Mouse (Mus musculus) heart, embryonic 12.5 days (tissue): ENCODE results near the gene Fgfr3. TPM values are rescaled to one million over a fixed set of nuclear protein-coding genes. Genes with fewer than 3 reads are reported as not detected.
A peak's percentile ranks its signal among the peaks of the same experiment; 100 is the strongest.

ENCODE experiments used
- ATAC-seq: fragments of 200-750 bp; cut with Nextera tagmentation; 2 replicates; pipeline ENCODE4 v1.8.0; 2017; ENCODE audit warnings: moderate TSS enrichment, moderate library complexity; ENCODE audit not compliant: insufficient number of reproducible peaks, low FRiP score
- H3K27ac ChIP-seq: fragments of 300-500 bp; sonication (generic); 2 replicates; pipeline ENCODE4 v1.5.1; 2016; ENCODE audit warnings: mild to moderate bottlenecking, moderate library complexity; ENCODE audit not compliant: poor library complexity, severe bottlenecking
- H3K27me3 ChIP-seq: fragments of 300-500 bp; sonication (generic); replicated peaks from 2 replicates; pipeline ENCODE4 v1.6.1; 2016; ENCODE audit warnings: mild to moderate bottlenecking, moderate library complexity
- H3K36me3 ChIP-seq: fragments of 300-500 bp; sonication (generic); 2 replicates; pipeline ENCODE4 v1.6.1; 2016; ENCODE audit warnings: mild to moderate bottlenecking, moderate library complexity
- H3K4me1 ChIP-seq: fragments of 300-500 bp; sonication (generic); replicated peaks from 2 replicates; pipeline ENCODE4 v1.6.1; 2016; ENCODE audit warnings: mild to moderate bottlenecking
- H3K4me2 ChIP-seq: fragments of 300-500 bp; sonication (generic); 2 replicates; pipeline ENCODE4 v1.6.1; 2016; ENCODE audit warnings: mild to moderate bottlenecking, moderate library complexity
- H3K4me3 ChIP-seq: fragments of 300-500 bp; sonication (generic); 2 replicates; pipeline ENCODE4 v1.5.1; 2016; ENCODE audit warnings: mild to moderate bottlenecking
- H3K9ac ChIP-seq: fragments of 300-500 bp; sonication (generic); 2 replicates; pipeline ENCODE4 v1.6.1; 2016; ENCODE audit warnings: mild to moderate bottlenecking, moderate library complexity
- H3K9me3 ChIP-seq: fragments of 300-500 bp; sonication (generic); replicated peaks from 2 replicates; pipeline ENCODE4 v1.6.1; 2016; ENCODE audit warnings: mild to moderate bottlenecking, moderate library complexity
- WGBS: fragments of 180-500 bp; shearing (Covaris S2); methylation state at CpG from one replicate; pipeline ENCODE4 v1.1.7; 2016; 5-methylcytosine and 5-hydroxymethylcytosine counted together
- polyA plus RNA-seq: library from polyadenylated mRNA; unstranded; fragments of >200 nt; fragmentation: Nextera tagmentation; extraction: Ambion mirVana; gene quantifications from 2 replicates; pipeline ENCODE4 v1.2.1, GENCODE M21; 2016

Gene Fgfr3
- polyA plus RNA-seq, 1 experiment from 2014 or later = 6.3 TPM

DNA sequence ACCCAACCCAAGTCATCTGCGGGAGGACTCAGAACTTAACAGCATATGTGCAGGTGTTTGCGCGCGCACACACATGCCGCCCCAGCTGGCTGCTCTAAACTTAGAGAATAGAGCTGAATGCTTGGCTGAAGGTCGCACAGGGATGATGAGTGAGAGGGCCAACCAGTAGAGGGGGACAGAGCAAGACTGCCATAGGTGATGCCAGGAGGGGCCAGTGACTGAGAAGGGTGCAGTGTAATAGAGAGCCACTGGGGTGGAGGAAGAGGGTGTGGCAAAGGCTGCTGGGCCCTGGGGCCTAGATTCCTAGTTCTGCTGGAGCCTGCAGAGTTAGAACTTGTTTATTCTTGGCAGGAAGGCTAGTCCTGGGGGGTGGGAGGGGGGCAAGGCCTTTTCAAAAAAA is 5.0 kb upstream of the Fgfr3 start:
- Histone ChIP-seq H3K9ac (no peak overlapping the region), H3K9me3 (no peaks in the 10 kb centered on the region), H3K4me3 (no peak overlapping the region), H3K27ac (no peak overlapping the region), H3K4me1 (peaks cover 26% of the 10 kb centered on the region), H3K36me3 (no peaks in the 10 kb centered on the region), H3K4me2 (no peak overlapping the region), H3K27me3 (no peaks in the 10 kb centered on the region)
- WGBS = 76% methylated on average over 6 of the region's 6 CpGs
- no peak for ATAC-seq

DNA sequence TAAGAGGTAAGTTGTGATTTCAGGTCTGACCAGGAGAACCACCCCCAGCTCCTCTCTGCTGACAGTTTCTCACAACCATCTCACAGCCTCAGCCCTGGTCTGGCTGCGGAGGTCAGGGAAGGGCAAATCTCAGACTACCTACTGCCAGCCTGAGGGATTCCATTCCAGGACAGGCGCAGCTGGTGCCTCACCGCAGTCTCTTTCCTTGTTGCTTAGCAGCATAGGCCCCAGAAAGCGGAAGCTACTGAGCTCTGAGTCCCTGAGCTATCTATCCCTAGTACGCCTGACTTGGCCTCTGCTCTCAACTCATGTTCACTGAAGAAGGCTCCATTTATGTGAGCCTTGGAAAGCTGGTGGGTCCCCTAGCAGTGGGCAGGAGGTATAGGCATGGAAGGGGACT is 3.0 kb upstream of the Fgfr3 start:
- H3K9ac ChIP-seq = no peak overlapping the region
- ATAC-seq = no peak

DNA sequence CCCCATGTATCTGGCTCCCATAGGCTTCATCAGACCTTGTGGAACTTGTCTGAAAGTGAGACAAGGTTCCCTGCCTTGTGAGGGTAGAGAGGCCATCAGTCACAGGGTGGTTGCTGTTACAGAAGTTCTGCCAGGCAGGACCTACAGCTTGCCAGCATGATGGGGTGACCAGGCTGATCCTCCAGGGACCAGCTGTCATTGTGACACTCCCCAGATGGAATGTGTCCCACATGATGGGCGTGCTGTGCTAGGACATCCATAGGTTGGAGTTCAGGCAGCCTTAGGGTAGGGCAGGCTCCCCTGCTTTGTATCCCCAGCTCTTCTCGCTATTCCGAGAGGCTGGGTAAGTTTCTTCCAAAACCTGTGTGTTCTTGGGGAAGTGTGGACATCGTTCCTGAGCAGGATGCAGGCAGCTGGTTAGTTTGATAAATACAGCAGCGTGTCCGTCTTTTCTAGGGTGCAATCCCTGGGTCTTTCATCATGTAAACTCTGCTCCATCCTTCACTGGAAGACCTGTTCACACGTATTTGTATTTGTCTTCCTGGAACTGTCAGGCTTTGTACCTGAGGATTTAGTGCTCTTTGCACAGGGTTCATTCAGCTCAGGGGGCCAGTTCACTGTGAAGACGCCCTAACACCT is 503 bp upstream of the Fgfr3 start:
- H3K4me1 ChIP-seq = peaks cover 43% of the 10 kb centered on the region
- no peak overlapping the region for H3K27ac ChIP-seq

More for the DNA sequence above, 3.0 kb upstream of the Fgfr3 start:
- 32% methylated on average over 5 of the region's 5 CpGs for WGBS
- Histone ChIP-seq H3K27ac (no peak overlapping the region), H3K4me1 (peaks cover 39% of the 10 kb centered on the region), H3K4me3 (no peak overlapping the region), H3K4me2 (no peak overlapping the region), H3K27me3 (peaks cover 7% of the 10 kb centered on the region), H3K9me3 (no peaks in the 10 kb centered on the region), H3K36me3 (no peaks in the 10 kb centered on the region)

DNA sequence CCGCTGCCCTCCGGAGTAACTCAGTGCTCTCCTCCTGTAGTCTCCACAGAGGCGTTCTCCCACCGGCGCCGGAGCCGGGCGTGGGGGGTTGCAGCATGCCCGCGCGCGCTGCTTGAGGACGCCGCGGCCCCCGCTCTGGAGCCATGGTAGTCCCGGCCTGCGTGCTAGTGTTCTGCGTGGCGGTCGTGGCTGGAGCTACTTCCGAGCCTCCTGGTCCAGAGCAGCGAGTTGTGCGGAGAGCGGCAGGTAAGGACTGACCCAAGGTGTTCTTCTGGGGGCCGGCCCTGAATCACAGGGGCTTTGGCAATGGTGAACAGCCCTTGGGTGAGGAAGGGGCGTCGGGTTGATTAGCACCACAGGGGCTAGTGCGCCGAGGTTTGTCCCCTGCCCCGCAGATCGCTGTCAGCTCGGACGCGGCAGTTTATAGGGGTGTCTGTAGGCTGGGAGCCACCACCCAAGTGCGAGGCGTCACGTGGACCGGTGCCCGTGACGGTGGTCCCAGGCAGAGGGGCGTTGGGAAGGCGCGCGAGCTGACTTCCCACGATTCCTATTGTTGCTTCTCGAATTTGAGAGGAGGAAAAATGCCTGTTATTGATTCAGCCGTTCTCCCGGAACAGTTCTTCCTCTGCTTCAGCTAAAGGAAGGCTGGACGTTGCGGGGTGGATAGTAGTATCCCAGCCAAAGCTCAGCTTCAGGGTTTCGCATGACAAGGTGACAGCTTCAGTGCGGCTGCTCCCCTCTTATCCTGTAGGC is 968 bp downstream of the Fgfr3 start:
- H3K27ac ChIP-seq = 0 out of 2 replicates have a peak overlapping the region, but pooled peaks have one; percentile 1
- under 1% methylated on average over 53 of the region's 53 CpGs for WGBS
- H3K27me3 ChIP-seq = peaks cover 26% of the 10 kb centered on the region
- peak overlapping the region; percentile 75 for H3K9ac ChIP-seq
- H3K4me3 ChIP-seq = peak overlapping the region; percentile 60
- H3K9me3 ChIP-seq = no peaks in the 10 kb centered on the region
- peak overlapping the region; percentile 88 for H3K4me2 ChIP-seq
- H3K36me3 ChIP-seq = no peaks in the 10 kb centered on the region
- ATAC-seq = no peak
- peaks cover 40% of the 10 kb centered on the region for H3K4me1 ChIP-seq

More for the DNA sequence above, 503 bp upstream of the Fgfr3 start:
- Histone ChIP-seq H3K9me3 (no peaks in the 10 kb centered on the region), H3K4me2 (peak overlapping the region; percentile 88), H3K9ac (peak overlapping the region; percentile 75; the same call in 1 of the 2 replicates), H3K36me3 (no peaks in the 10 kb centered on the region), H3K27me3 (peaks cover 26% of the 10 kb centered on the region), H3K4me3 (peak overlapping the region; percentile 60)
- ATAC-seq = no peak
- 4% methylated on average over 8 of the region's 8 CpGs for WGBS

DNA sequence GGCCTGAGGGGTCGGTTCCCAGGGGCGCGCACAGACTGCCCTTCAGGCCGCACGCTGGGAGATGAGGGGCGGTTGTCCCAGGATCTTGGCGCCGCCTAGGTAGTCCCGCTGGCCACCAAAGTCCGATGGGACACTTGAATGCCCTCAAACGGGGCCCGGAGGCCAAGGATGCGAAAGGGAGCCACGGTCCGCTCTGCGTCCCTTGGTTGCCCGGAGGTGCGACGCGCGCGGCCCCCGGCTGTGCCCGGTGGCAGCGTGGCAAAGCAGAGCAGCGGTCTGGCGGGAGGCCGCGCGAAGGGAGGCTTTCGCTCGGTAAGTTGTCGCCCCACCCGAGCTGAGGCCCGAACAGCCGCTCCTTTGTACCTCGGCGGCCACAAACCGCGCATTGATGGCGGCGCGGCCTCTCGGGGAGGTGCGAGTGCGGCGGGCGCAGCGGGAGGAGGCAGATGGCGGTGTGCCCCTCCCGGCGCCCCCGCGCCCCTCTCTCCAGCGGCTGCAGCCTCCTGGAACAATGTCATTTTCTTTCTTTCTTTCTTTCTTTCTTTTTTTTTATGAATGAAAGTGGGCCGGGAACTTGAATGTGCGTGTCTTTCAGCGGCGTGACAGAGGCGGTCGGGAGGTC is 1.7 kb downstream of the Fgfr3 start:
- H3K4me1 ChIP-seq = peaks cover 39% of the 10 kb centered on the region
- ATAC-seq = no peak

DNA sequence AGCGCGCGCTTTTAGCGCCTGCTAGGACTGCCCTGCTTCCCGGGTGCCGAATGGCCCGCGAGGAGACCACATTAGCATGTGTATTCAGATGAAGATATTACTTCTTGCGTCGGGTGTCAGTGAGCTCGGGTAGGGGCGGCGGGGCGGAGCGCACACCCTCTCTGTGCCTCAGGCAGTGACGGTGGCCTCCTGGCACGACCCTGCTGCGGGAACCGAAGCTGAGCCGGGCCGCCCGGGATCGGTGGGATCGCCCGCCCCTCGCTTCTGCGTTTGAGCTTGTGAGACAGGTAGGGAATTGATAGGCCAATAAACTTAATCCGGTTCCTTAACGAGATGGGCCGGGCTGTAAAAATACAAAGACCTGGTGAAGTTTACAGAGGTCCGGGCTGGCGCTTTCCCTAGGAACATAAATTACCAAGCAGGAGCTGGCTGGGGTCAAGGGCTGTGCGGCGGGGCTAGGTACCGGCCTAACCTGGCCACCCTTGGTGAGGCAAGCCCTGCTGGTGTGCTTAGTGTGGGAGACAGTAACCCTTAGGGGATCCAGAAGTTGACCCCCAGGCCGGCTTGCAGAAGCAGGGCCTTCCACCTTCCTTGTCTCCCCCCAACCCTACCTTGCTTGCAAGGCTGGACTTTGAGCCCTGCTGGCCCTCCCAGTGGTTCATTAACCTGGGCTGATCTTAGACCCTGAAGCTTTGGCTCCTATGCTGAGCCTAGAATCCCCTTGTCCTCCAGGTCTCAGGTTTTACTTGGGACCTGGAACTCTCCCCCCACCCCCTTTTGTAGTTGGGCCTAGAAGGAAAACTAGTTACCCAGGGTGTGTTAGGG is 2.4 kb downstream of the Fgfr3 start:
- Histone ChIP-seq H3K4me2 (peak overlapping the region; percentile 88), H3K4me3 (peak overlapping the region; percentile 60), H3K36me3 (peaks cover 5% of the 10 kb centered on the region; the same call in 1 of the 2 replicates), H3K27ac (no peak overlapping the region), H3K9me3 (no peaks in the 10 kb centered on the region), H3K9ac (peak overlapping the region; percentile 75), H3K4me1 (peaks cover 32% of the 10 kb centered on the region), H3K27me3 (peaks cover 26% of the 10 kb centered on the region)
- no peak for ATAC-seq
- WGBS = 11% methylated on average over 36 of the region's 36 CpGs

More for the DNA sequence above, 1.7 kb downstream of the Fgfr3 start:
- Histone ChIP-seq H3K27me3 (peaks cover 26% of the 10 kb centered on the region), H3K9ac (peak overlapping the region; percentile 75), H3K36me3 (peaks cover 5% of the 10 kb centered on the region; the same call in 1 of the 2 replicates), H3K4me3 (peak overlapping the region; percentile 60), H3K27ac (no peak overlapping the region), H3K4me2 (peak overlapping the region; percentile 88), H3K9me3 (no peaks in the 10 kb centered on the region)
- under 1% methylated on average over 61 of the region's 61 CpGs for WGBS

DNA sequence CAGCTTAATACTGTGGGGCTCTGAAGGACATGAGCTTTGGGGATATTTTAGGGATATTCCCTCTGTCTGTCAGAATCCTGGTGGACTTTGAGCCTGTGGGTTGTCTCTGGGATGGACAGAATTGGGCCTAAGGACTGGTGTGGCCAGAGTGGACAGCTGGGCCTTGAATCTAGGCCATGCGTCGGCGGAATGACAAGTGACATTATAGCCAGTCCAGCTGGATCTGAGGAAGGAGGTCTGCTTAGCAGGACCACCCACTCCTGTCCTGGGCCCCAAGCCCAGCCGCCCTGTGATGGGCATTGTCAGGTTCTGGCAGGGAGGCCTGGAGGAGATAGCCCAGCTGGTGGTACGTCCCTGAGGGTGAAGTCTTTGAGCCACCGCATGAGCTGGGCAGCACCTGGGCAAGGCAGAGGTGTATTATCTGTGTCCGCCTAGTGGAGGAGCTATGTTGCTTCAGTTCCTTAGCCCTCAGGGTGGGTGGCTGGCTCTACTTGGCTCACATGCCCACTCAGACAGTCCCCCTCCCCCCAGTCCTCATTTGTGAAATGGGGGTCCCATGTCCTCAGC is 4.7 kb downstream of the Fgfr3 start:
- Histone ChIP-seq H3K9me3 (no peaks in the 10 kb centered on the region), H3K4me2 (no peak overlapping the region), H3K9ac (no peak overlapping the region), H3K27ac (no peak overlapping the region), H3K4me1 (peaks cover 23% of the 10 kb centered on the region), H3K36me3 (peaks cover 5% of the 10 kb centered on the region), H3K27me3 (peaks cover 28% of the 10 kb centered on the region), H3K4me3 (no peak overlapping the region)
- ATAC-seq = no peak
- 86% methylated on average over 7 of the region's 7 CpGs for WGBS

DNA sequence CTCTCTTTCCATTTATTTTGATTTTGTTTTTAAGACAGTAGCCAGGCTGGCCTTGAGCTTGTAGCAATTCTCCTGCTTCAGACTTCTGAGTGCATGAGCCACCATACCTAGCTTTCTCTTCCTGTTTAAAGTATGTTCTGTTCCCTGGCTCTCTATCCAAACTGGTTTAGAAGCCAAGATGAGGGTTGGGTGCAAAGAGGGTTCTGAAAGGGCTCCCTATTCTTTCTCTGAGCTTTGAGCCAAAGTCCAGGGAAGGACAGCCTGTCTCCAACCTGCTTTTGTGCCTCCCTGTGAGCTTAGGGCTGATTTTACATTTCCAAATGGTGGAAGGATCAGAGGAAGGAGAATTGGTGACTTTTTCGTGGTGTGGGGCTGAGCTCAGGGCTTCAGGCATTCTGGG is 5.4 kb downstream of the Fgfr3 start:
- Histone ChIP-seq H3K9ac (no peak overlapping the region), H3K4me1 (peaks cover 19% of the 10 kb centered on the region), H3K9me3 (no peaks in the 10 kb centered on the region), H3K27ac (no peak overlapping the region), H3K36me3 (peaks cover 11% of the 10 kb centered on the region), H3K4me2 (no peak overlapping the region), H3K4me3 (no peak overlapping the region), H3K27me3 (peaks cover 34% of the 10 kb centered on the region)
- ATAC-seq = no peak
- WGBS = 71% methylated on average over 1 of the region's 1 CpGs

DNA sequence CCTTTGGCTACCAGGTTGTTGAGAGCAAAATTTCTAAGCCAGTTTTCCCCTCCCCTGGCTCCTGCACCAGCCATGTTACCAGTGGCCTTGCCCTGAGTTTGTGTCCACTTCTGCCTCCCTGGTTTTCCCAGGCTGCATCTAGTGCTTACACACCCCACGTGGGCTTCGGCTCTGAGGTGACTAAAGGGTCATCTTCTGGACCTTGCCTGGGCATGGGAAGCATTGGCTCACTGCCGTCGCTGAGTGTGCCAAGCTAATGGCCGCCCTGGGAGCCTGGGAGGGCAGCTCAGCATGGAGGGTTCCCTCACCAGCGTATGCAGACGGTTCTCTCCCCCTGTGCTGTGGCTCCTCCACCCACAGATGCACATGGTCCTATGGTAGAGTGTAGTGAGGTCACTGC is 7.4 kb downstream of the Fgfr3 start:
- no peaks in the 10 kb centered on the region for H3K9me3 ChIP-seq
- H3K4me2 ChIP-seq = no peak overlapping the region
- no peak for ATAC-seq
- peaks cover 23% of the 10 kb centered on the region for H3K27me3 ChIP-seq
- peaks cover 20% of the 10 kb centered on the region for H3K36me3 ChIP-seq
- H3K9ac ChIP-seq = no peak overlapping the region
- H3K4me1 ChIP-seq = 0 out of 2 replicates have a peak, but pooled peaks cover 4% of the 10 kb centered on the region
- WGBS = 83% methylated on average over 7 of the region's 7 CpGs
- no peak overlapping the region for H3K4me3 ChIP-seq
- no peak overlapping the region for H3K27ac ChIP-seq

DNA sequence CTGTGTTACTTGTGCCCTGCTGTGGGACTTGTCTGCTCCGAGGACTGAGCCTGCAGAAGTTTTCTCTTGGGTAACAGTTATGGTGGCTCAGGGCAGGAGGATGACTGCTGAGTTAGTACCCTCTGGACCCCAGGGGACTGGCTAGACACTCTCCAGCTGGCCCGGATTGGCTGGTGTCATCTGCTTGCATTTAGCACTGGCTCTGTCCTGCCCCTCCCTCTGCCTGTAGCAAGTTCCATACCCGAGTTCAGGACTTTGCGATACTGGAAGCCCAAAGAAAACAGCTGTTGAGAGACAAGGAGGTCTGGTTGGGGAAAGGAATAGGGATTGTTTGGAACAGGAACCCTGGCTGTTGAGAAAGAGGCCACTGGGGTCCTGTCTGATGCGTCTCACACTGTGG is 9.0 kb downstream of the Fgfr3 start:
- no peak for ATAC-seq
- no peak overlapping the region for H3K4me2 ChIP-seq
- WGBS = 54% methylated on average over 5 of the region's 5 CpGs
- H3K4me1 ChIP-seq = 0 out of 2 replicates have a peak, but pooled peaks cover 2% of the 10 kb centered on the region
- peaks cover 34% of the 10 kb centered on the region for H3K36me3 ChIP-seq
- no peak overlapping the region for H3K4me3 ChIP-seq
- no peaks in the 10 kb centered on the region for H3K9me3 ChIP-seq
- no peak overlapping the region for H3K27ac ChIP-seq
- H3K9ac ChIP-seq = no peak overlapping the region
- H3K27me3 ChIP-seq = 0 out of 2 replicates have a peak, but pooled peaks cover 8% of the 10 kb centered on the region
